Mouse (Mus musculus): ENCODE results near the gene Lgals3bp. TPM values are rescaled to one million over a fixed set of nuclear protein-coding genes. Genes with fewer than 3 reads are reported as not detected.
A peak's percentile ranks its signal among the peaks of the same experiment; 100 is the strongest.
"Not testable (repeated sequence)": the region's sequence is repeated elsewhere in the genome, so short reads cannot be mapped to it uniquely, and the experiment has no call there.

The Lgals3bp gene
- polyA plus RNA-seq, 1 experiment from 2014 or later: 120 TPM

DNA sequence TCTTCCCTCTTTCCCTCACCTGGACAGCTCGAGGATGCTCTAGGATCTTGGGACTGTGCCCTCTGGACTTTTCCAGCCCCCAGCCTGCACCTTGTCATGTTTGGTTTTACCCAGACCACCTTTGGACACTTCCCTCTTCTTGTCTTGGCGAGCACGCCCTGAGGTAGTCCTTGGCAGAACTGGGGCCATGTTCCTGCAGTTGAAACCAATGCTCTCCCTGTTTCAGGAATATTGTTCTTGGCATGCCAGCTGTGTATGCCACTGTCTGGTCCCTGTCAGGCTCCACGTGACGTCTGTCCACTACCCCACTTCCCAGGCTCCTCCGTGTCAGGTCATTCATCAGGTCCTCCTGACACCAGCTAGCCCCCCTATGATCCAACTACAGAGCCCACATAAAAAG lies 23.2 kb downstream of the Lgals3bp start:
- Histone ChIP-seq H3K27ac (ENCODE audit: low read depth) (no peak overlapping the region), H3K9me3 (ENCODE audit: control insufficient read depth, low read length) (no peaks in the 10 kb centered on the region), H3K27me3 (replicated peaks; ENCODE audit: control insufficient read depth, insufficient read depth, low read length) (no peaks in the 10 kb centered on the region), H3K9ac (ENCODE audit: low read length) (no peak overlapping the region), H3K36me3 (ENCODE audit: control insufficient read depth, insufficient read depth, low read length) (no peaks in the 10 kb centered on the region), H3K4me2 (ENCODE audit: low read length) (no peak overlapping the region), H3K4me3 (ENCODE audit: low read depth, low read length) (no peak overlapping the region), H3K4me1 (replicated peaks; ENCODE audit: control insufficient read depth, insufficient read depth, low read length) (peaks cover 7% of the 10 kb centered on the region; the same call in 1 of the 2 replicates)
- DNase-seq (ENCODE audit: low spot score): no peak
- 0 out of 2 replicates have a peak, but pooled peaks have one; percentile 19 for ATAC-seq (replicated peaks; ENCODE audit: low FRiP score, low TSS enrichment, low read depth)
- 82% methylated on average over 6 of the region's 6 CpGs for WGBS

DNA sequence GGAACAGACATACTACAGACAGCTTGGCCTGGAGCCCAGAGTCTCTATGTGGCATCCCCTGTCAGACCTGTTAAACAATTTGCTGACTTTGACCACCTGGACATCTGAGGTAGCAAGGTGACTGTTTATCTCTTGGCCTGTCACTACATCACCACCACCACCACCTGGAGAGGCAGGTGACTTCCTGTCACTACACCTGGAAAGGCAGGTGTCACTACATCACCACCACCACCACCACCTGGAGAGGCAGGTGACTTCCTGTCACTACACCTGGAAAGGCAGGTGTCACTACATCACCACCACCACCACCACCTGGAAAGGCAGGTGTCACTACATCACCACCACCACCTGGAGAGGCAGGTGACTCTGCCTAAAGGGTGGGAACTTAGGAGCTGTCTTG lies 25.6 kb downstream of the Lgals3bp start:
- H3K36me3 ChIP-seq (ENCODE audit: control insufficient read depth, insufficient read depth, low read length); ATAC-seq (replicated peaks; ENCODE audit: low FRiP score, low TSS enrichment, low read depth); DNase-seq (ENCODE audit: low spot score): not testable (repeated sequence)

DNA sequence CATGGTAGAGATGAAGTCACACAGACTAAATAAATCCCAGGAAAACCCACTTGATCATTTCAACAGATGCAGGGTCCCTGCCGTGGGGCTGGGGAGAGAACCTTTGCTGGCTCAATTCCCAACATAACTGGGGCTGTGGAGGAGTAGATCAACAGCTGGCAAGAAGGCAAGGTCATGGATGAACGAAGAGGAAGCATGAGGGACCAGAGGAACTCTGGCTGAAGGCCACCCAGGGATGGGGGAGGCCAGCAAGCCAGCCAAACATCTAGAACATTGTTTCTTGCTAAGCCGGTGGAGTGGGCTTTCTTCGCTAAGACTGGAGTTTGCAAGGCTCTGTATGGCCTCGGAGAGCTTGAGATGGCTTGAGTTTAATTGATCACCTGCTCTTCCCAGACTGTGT lies 26.0 kb downstream of the Lgals3bp start:
- DNase-seq (ENCODE audit: low spot score) (no peak), ATAC-seq (replicated peaks; ENCODE audit: low FRiP score, low TSS enrichment, low read depth) (no peak)
- H3K36me3 ChIP-seq (ENCODE audit: control insufficient read depth, insufficient read depth, low read length): no peaks in the 10 kb centered on the region
- no peak overlapping the region for H3K4me2 ChIP-seq (ENCODE audit: low read length)
- H3K4me3 ChIP-seq (ENCODE audit: low read depth, low read length): no peak overlapping the region
- WGBS: 58% methylated on average over 5 of the region's 5 CpGs
- no peaks in the 10 kb centered on the region for H3K9me3 ChIP-seq (ENCODE audit: control insufficient read depth, low read length)
- H3K27me3 ChIP-seq (replicated peaks; ENCODE audit: control insufficient read depth, insufficient read depth, low read length): no peaks in the 10 kb centered on the region
- H3K27ac ChIP-seq (ENCODE audit: low read depth): no peak overlapping the region
- H3K4me1 ChIP-seq (replicated peaks; ENCODE audit: control insufficient read depth, insufficient read depth, low read length): peaks cover 7% of the 10 kb centered on the region; the same call in 1 of the 2 replicates
- no peak overlapping the region for H3K9ac ChIP-seq (ENCODE audit: low read length)

More for the DNA sequence above, 25.6 kb downstream of the Lgals3bp start:
- not testable (repeated sequence) for H3K27me3 ChIP-seq (replicated peaks; ENCODE audit: control insufficient read depth, insufficient read depth, low read length); H3K4me3 ChIP-seq (ENCODE audit: low read depth, low read length); H3K27ac ChIP-seq (ENCODE audit: low read depth); H3K4me2 ChIP-seq (ENCODE audit: low read length); H3K4me1 ChIP-seq (replicated peaks; ENCODE audit: control insufficient read depth, insufficient read depth, low read length); H3K9ac ChIP-seq (ENCODE audit: low read length); H3K9me3 ChIP-seq (ENCODE audit: control insufficient read depth, low read length)

DNA sequence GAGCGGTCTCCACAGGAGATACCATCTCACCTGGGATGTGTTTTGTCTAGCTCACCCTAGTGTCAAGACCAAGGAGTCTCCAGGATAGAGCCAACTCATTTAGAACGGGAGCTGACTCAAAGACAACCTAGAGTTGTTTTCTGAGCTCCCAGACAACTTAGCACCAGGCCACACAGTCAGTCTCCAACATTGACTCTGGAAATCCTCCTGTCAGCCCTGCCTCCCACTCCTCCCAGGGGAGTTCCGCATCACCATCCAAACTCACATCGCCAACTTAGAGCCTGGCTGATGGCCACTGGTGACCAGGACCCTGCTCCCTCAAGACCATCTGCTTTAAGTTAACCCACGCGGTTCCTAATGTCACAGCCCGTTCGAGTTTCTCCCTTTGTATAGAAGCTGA lies 26.4 kb downstream of the Lgals3bp start:
- no peaks in the 10 kb centered on the region for H3K36me3 ChIP-seq (ENCODE audit: control insufficient read depth, insufficient read depth, low read length)
- no peak overlapping the region for H3K4me2 ChIP-seq (ENCODE audit: low read length)
- WGBS: 81% methylated on average over 8 of the region's 8 CpGs
- ATAC-seq (replicated peaks; ENCODE audit: low FRiP score, low TSS enrichment, low read depth) (no peak), DNase-seq (ENCODE audit: low spot score) (no peak)
- no peak overlapping the region for H3K9ac ChIP-seq (ENCODE audit: low read length)
- H3K9me3 ChIP-seq (ENCODE audit: control insufficient read depth, low read length): no peaks in the 10 kb centered on the region
- H3K27me3 ChIP-seq (replicated peaks; ENCODE audit: control insufficient read depth, insufficient read depth, low read length): no peaks in the 10 kb centered on the region
- peaks cover 7% of the 10 kb centered on the region; the same call in 1 of the 2 replicates for H3K4me1 ChIP-seq (replicated peaks; ENCODE audit: control insufficient read depth, insufficient read depth, low read length)
- H3K27ac ChIP-seq (ENCODE audit: low read depth): no peak overlapping the region
- H3K4me3 ChIP-seq (ENCODE audit: low read depth, low read length): no peak overlapping the region

DNA sequence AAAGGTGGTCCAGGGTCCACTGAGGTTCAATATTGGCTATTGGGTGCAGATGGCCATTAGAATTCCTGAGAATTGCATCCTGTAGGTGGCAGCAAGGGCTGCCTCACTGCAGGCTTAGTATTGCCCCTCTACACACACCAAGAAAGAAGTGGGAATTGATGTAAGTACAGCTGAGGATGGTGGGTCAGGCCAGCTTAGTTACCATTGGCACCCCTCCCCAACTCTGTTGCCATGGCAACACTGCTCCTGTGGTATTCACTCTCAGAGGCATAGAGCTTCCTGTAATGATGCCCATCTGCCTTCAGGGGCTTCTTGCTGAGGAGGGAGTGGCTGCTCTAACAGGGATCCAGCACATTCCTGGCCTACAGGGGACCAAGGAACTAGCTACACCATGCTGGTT lies 26.9 kb downstream of the Lgals3bp start:
- Histone ChIP-seq H3K9ac (ENCODE audit: low read length) (no peak overlapping the region), H3K27ac (ENCODE audit: low read depth) (no peak overlapping the region), H3K4me1 (replicated peaks; ENCODE audit: control insufficient read depth, insufficient read depth, low read length) (peaks cover 7% of the 10 kb centered on the region; the same call in 1 of the 2 replicates), H3K27me3 (replicated peaks; ENCODE audit: control insufficient read depth, insufficient read depth, low read length) (no peaks in the 10 kb centered on the region), H3K9me3 (ENCODE audit: control insufficient read depth, low read length) (no peaks in the 10 kb centered on the region), H3K36me3 (ENCODE audit: control insufficient read depth, insufficient read depth, low read length) (no peaks in the 10 kb centered on the region), H3K4me3 (ENCODE audit: low read depth, low read length) (no peak overlapping the region), H3K4me2 (ENCODE audit: low read length) (no peak overlapping the region)
- no peak for ATAC-seq (replicated peaks; ENCODE audit: low FRiP score, low TSS enrichment, low read depth)
- DNase-seq (ENCODE audit: low spot score): no peak

DNA sequence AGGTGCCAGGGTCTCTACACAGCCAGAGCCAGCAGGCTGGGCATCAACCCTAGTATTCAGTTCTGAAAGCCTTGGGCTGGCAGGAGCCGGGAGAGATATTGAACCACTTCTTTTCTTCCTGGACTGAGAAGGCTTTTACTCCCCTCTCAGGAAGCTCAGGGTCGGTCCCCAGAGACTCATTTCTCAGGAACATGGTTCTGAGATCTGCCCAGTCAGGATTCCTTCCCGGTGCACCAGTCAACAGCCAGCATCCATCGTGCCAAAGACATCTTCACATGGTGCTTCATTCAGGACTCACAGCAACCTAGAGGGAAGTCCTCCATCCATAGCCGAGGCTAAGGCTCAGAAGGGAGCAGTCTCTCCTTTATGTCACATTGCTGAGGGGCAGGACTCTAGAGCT lies 27.4 kb downstream of the Lgals3bp start:
- Histone ChIP-seq H3K27me3 (replicated peaks; ENCODE audit: control insufficient read depth, insufficient read depth, low read length) (no peaks in the 10 kb centered on the region), H3K4me3 (ENCODE audit: low read depth, low read length) (no peak overlapping the region), H3K9me3 (ENCODE audit: control insufficient read depth, low read length) (no peaks in the 10 kb centered on the region), H3K9ac (ENCODE audit: low read length) (no peak overlapping the region), H3K4me2 (ENCODE audit: low read length) (no peak overlapping the region), H3K4me1 (replicated peaks; ENCODE audit: control insufficient read depth, insufficient read depth, low read length) (peaks cover 7% of the 10 kb centered on the region; the same call in 1 of the 2 replicates), H3K27ac (ENCODE audit: low read depth) (no peak overlapping the region), H3K36me3 (ENCODE audit: control insufficient read depth, insufficient read depth, low read length) (no peaks in the 10 kb centered on the region)
- ATAC-seq (replicated peaks; ENCODE audit: low FRiP score, low TSS enrichment, low read depth) (no peak), DNase-seq (ENCODE audit: low spot score) (no peak)
- WGBS: 61% methylated on average over 5 of the region's 5 CpGs

DNA sequence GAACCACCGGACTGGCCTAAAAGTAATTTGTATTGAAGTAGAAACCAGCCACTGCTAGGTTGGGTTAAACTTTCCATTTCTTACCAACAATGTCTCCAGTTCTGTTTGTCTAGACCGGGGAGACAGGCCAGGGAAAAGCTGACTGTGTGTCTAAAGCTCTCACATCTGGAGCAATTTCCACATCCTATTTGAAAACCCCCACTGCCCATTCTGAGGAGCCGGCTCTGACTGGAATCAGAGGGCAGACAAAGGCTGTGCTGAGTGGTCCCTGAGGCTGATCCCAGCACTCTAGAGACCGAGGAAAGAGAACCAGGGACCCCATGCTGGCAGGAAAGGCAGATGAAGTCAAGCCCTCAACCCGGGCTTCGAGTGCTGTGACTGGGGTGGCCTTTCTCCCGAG lies 29.3 kb downstream of the Lgals3bp start:
- WGBS: 66% methylated on average over 7 of the region's 7 CpGs
- Histone ChIP-seq H3K4me1 (replicated peaks; ENCODE audit: control insufficient read depth, insufficient read depth, low read length) (peaks cover 7% of the 10 kb centered on the region; the same call in 1 of the 2 replicates), H3K27ac (ENCODE audit: low read depth) (no peak overlapping the region), H3K9me3 (ENCODE audit: control insufficient read depth, low read length) (no peaks in the 10 kb centered on the region), H3K9ac (ENCODE audit: low read length) (no peak overlapping the region), H3K4me3 (ENCODE audit: low read depth, low read length) (no peak overlapping the region), H3K36me3 (ENCODE audit: control insufficient read depth, insufficient read depth, low read length) (no peaks in the 10 kb centered on the region), H3K27me3 (replicated peaks; ENCODE audit: control insufficient read depth, insufficient read depth, low read length) (no peaks in the 10 kb centered on the region), H3K4me2 (ENCODE audit: low read length) (no peak overlapping the region)
- no peak for ATAC-seq (replicated peaks; ENCODE audit: low FRiP score, low TSS enrichment, low read depth)
- DNase-seq (ENCODE audit: low spot score): no peak

DNA sequence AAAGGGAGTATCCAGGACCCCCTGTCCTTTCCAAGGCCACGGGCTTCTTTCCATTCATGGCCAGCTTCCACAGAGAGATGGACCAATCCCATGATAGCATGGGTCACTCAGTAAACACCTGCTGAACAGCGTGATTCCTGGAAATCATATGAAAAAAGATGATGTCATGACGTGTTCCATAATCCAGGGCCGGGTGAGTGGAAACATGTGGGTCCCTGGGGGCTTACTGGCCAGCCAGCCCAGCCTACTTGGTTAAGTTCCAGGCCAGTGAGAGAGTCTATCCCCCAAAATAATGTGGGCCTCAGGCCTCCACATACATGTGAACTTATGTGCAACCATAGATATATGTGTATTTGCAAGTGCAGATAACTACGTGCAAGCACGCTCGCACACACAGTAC lies 30.0 kb downstream of the Lgals3bp start:
- no peak for DNase-seq (ENCODE audit: low spot score)
- Histone ChIP-seq H3K4me2 (ENCODE audit: low read length) (no peak overlapping the region), H3K9me3 (ENCODE audit: control insufficient read depth, low read length) (no peaks in the 10 kb centered on the region), H3K27ac (ENCODE audit: low read depth) (no peak overlapping the region), H3K9ac (ENCODE audit: low read length) (no peak overlapping the region), H3K4me3 (ENCODE audit: low read depth, low read length) (no peak overlapping the region), H3K4me1 (replicated peaks; ENCODE audit: control insufficient read depth, insufficient read depth, low read length) (peaks cover 7% of the 10 kb centered on the region; the same call in 1 of the 2 replicates), H3K36me3 (ENCODE audit: control insufficient read depth, insufficient read depth, low read length) (no peaks in the 10 kb centered on the region), H3K27me3 (replicated peaks; ENCODE audit: control insufficient read depth, insufficient read depth, low read length) (no peaks in the 10 kb centered on the region)
- ATAC-seq (replicated peaks; ENCODE audit: low FRiP score, low TSS enrichment, low read depth): no peak
- WGBS: 84% methylated on average over 7 of the region's 7 CpGs

DNA sequence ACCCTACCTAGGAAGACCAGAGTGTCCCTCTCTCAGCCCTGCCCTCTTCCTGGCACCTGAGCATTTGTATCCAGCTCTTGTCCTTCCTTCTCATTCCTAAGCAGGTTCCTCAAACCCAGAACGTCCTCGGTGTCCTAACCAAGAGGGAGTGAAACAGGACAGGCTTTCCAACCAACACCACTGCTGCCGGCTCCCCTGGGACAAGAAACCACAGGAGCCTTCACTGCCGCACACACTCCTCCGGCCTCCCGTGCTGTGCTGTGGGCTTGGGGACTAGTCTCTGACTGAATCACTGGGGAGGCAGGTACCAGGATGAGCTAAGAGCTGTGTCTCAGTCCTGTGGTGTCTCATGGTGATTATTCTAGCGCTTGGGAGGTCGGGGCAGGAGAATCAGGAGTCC lies 32.2 kb downstream of the Lgals3bp start:
- ATAC-seq (replicated peaks; ENCODE audit: low FRiP score, low TSS enrichment, low read depth) (no peak), DNase-seq (ENCODE audit: low spot score) (no peak)
- H3K9me3 ChIP-seq (ENCODE audit: control insufficient read depth, low read length): no peaks in the 10 kb centered on the region
- H3K4me2 ChIP-seq (ENCODE audit: low read length): no peak overlapping the region
- 77% methylated on average over 8 of the region's 8 CpGs for WGBS
- H3K27ac ChIP-seq (ENCODE audit: low read depth): no peak overlapping the region
- no peaks in the 10 kb centered on the region for H3K27me3 ChIP-seq (replicated peaks; ENCODE audit: control insufficient read depth, insufficient read depth, low read length)
- no peaks in the 10 kb centered on the region for H3K36me3 ChIP-seq (ENCODE audit: control insufficient read depth, insufficient read depth, low read length)
- no peak overlapping the region for H3K9ac ChIP-seq (ENCODE audit: low read length)
- H3K4me3 ChIP-seq (ENCODE audit: low read depth, low read length): no peak overlapping the region
- H3K4me1 ChIP-seq (replicated peaks; ENCODE audit: control insufficient read depth, insufficient read depth, low read length): peaks cover 15% of the 10 kb centered on the region

Data from intestine, embryonic 14.5 days (tissue).